Mouse (Mus musculus): ENCODE results near the gene Tacc2. TPM values are rescaled to one million over a fixed set of nuclear protein-coding genes. Genes with fewer than 3 reads are reported as not detected.

The Tacc2 gene
- polyA plus RNA-seq, 1 experiment: 72.2 TPM

DNA sequence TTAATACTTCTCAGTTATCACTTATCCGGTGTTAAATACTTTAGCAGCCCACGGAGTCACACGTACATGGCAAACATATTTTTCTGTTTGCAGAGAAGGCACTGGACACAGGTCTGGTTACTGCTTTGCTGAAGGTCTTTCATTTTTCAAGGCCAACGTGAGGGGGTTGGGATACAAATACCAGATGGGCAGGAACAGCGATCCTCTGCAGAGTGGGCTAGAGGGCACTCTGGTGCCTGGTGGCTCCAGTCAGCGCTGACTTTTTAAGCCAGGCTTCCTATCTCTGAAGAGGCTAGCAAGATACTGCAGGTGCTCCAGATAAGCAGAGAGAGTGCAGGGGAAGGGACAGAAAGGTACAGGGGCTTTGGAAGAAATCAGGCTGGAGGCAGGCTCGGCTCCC, 58.0 kb downstream of the Tacc2 start:
- 51% methylated on average over 7 of the region's 7 CpGs for WGBS

DNA sequence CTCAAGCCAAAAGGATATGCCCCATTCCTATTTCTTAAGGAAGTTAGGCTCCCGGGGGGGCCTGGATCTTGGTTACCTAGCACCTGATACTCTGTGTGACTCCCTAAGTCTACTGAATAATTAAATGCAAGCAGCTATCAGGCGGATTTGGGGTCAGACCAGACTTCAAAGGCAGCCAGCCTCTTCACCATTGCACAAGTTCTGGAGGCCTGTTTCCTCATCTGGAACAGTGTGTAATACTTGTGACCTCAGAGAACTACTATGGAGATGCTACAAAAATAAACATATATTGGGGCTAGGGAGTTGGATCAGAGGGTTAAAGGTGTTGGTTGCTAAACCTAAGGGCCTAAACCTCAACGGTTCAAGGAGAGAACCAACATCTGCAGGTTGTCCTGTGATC, 59.0 kb downstream of the Tacc2 start:
- 73% methylated on average over 3 of the region's 3 CpGs for WGBS
- Histone ChIP-seq H3K27me3 (replicated peaks; ENCODE audit: control insufficient read depth, insufficient read depth, low read length) (no peaks in the 10 kb centered on the region), H3K4me1 (ENCODE audit: control insufficient read depth, insufficient read depth, low read length) (peaks cover 28% of the 10 kb centered on the region), H3K36me3 (ENCODE audit: control insufficient read depth, insufficient read depth, low read length) (no peaks in the 10 kb centered on the region), H3K4me3 (ENCODE audit: insufficient read depth, low read depth, low read length) (no peak overlapping the region), H3K27ac (ENCODE audit: insufficient read depth, low read depth, low read length) (no peak overlapping the region)
- no peak for DNase-seq
- TF ChIP-seq CTCF (conservative IDR thresholded peaks at IDR 0.05; ENCODE audit: insufficient read depth, insufficient read length, low read depth, low read length): no peak
- TF ChIP-seq POLR2A (IDR thresholded peaks at IDR 0.05; ENCODE audit: low read depth, low read length): no peak

More for the DNA sequence above, 58.0 kb downstream of the Tacc2 start:
- DNase-seq: no peak
- no peaks in the 10 kb centered on the region for H3K27me3 ChIP-seq (replicated peaks; ENCODE audit: control insufficient read depth, insufficient read depth, low read length)
- H3K4me1 ChIP-seq (ENCODE audit: control insufficient read depth, insufficient read depth, low read length): peaks cover 31% of the 10 kb centered on the region
- no peak overlapping the region for H3K4me3 ChIP-seq (ENCODE audit: insufficient read depth, low read depth, low read length)
- H3K27ac ChIP-seq (ENCODE audit: insufficient read depth, low read depth, low read length): peak overlapping the region; percentile 29; the same call in 1 of the 2 replicates
- no peaks in the 10 kb centered on the region for H3K36me3 ChIP-seq (ENCODE audit: control insufficient read depth, insufficient read depth, low read length)
- no peak for TF ChIP-seq POLR2A (IDR thresholded peaks at IDR 0.05; ENCODE audit: low read depth, low read length)
- no peak for TF ChIP-seq CTCF (conservative IDR thresholded peaks at IDR 0.05; ENCODE audit: insufficient read depth, insufficient read length, low read depth, low read length)

DNA sequence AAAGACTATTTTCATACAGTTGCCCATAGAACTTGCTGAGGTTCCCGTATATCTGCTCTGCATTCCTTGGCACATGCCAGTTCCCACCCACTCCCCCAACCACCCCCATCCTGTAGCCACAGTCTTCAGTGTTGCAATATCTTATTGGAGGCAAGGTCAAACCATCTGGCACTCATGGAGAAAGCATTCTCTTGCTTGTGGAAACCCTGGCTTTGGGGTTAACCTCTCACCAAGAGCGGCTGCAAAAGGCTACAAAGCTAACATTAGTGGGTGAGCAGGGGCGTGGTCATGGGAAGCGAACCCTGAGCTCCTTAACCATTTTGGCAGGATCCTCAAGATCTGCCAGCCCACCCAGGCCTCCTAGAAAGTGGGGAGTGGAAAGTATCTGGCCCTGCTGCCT, 59.7 kb downstream of the Tacc2 start:
- Histone ChIP-seq H3K27ac (ENCODE audit: insufficient read depth, low read depth, low read length) (no peak overlapping the region), H3K27me3 (replicated peaks; ENCODE audit: control insufficient read depth, insufficient read depth, low read length) (no peaks in the 10 kb centered on the region), H3K4me1 (ENCODE audit: control insufficient read depth, insufficient read depth, low read length) (peaks cover 25% of the 10 kb centered on the region), H3K4me3 (ENCODE audit: insufficient read depth, low read depth, low read length) (no peak overlapping the region), H3K36me3 (ENCODE audit: control insufficient read depth, insufficient read depth, low read length) (no peaks in the 10 kb centered on the region)
- WGBS: 85% methylated on average over 4 of the region's 4 CpGs
- no peak for TF ChIP-seq POLR2A (IDR thresholded peaks at IDR 0.05; ENCODE audit: low read depth, low read length)
- DNase-seq: no peak

- TF ChIP-seq CTCF (conservative IDR thresholded peaks at IDR 0.05; ENCODE audit: insufficient read depth, insufficient read length, low read depth, low read length) (no peak), POLR2A (IDR thresholded peaks at IDR 0.05; ENCODE audit: low read depth, low read length) (no peak)
- H3K27ac ChIP-seq (ENCODE audit: insufficient read depth, low read depth, low read length): no peak overlapping the region
- H3K4me1 ChIP-seq (ENCODE audit: control insufficient read depth, insufficient read depth, low read length): peaks cover 20% of the 10 kb centered on the region
- no peaks in the 10 kb centered on the region for H3K27me3 ChIP-seq (replicated peaks; ENCODE audit: control insufficient read depth, insufficient read depth, low read length)
- WGBS: 44% methylated on average over 6 of the region's 6 CpGs
- DNase-seq: no peak
- no peak overlapping the region for H3K4me3 ChIP-seq (ENCODE audit: insufficient read depth, low read depth, low read length)
- H3K36me3 ChIP-seq (ENCODE audit: control insufficient read depth, insufficient read depth, low read length): no peaks in the 10 kb centered on the region
Measured at GRCm38 (mm10) chr7:130637811-130638210, 60.6 kb downstream of the Tacc2 start.

GRCm38 (mm10) chr7:130640681-130641080, 63.4 kb downstream of the Tacc2 start:
- H3K36me3 ChIP-seq (ENCODE audit: control insufficient read depth, insufficient read depth, low read length): no peaks in the 10 kb centered on the region
- H3K27me3 ChIP-seq (replicated peaks; ENCODE audit: control insufficient read depth, insufficient read depth, low read length): no peaks in the 10 kb centered on the region
- DNase-seq: peak; percentile 38
- TF ChIP-seq CTCF (conservative IDR thresholded peaks at IDR 0.05; ENCODE audit: insufficient read depth, insufficient read length, low read depth, low read length): no peak
- TF ChIP-seq POLR2A (IDR thresholded peaks at IDR 0.05; ENCODE audit: low read depth, low read length): no peak
- no peak overlapping the region for H3K4me3 ChIP-seq (ENCODE audit: insufficient read depth, low read depth, low read length)
- H3K4me1 ChIP-seq (ENCODE audit: control insufficient read depth, insufficient read depth, low read length): peaks cover 12% of the 10 kb centered on the region
- 64% methylated on average over 9 of the region's 9 CpGs for WGBS
- H3K27ac ChIP-seq (ENCODE audit: insufficient read depth, low read depth, low read length): no peak overlapping the region

- no peak for TF ChIP-seq CTCF (conservative IDR thresholded peaks at IDR 0.05; ENCODE audit: insufficient read depth, insufficient read length, low read depth, low read length)
- no peak for TF ChIP-seq POLR2A (IDR thresholded peaks at IDR 0.05; ENCODE audit: low read depth, low read length)
- peak overlapping the region; percentile 89 for H3K27ac ChIP-seq (ENCODE audit: insufficient read depth, low read depth, low read length)
- H3K36me3 ChIP-seq (ENCODE audit: control insufficient read depth, insufficient read depth, low read length): no peaks in the 10 kb centered on the region
- H3K27me3 ChIP-seq (replicated peaks; ENCODE audit: control insufficient read depth, insufficient read depth, low read length): no peaks in the 10 kb centered on the region
- WGBS: 13% methylated on average over 15 of the region's 15 CpGs
- peak overlapping the region; percentile 85 for H3K4me3 ChIP-seq (ENCODE audit: insufficient read depth, low read depth, low read length)
- peaks cover 30% of the 10 kb centered on the region; the same call in 1 of the 2 replicates for H3K4me1 ChIP-seq (ENCODE audit: control insufficient read depth, insufficient read depth, low read length)
- DNase-seq: peak; percentile 83
Measured at GRCm38 (mm10) chr7:130645332-130645993, 68.2 kb downstream of the Tacc2 start.

- Histone ChIP-seq H3K4me1 (ENCODE audit: control insufficient read depth, insufficient read depth, low read length) (peaks cover 30% of the 10 kb centered on the region; the same call in 1 of the 2 replicates), H3K4me3 (ENCODE audit: insufficient read depth, low read depth, low read length) (peak overlapping the region; percentile 85), H3K36me3 (ENCODE audit: control insufficient read depth, insufficient read depth, low read length) (no peaks in the 10 kb centered on the region), H3K27me3 (replicated peaks; ENCODE audit: control insufficient read depth, insufficient read depth, low read length) (no peaks in the 10 kb centered on the region), H3K27ac (ENCODE audit: insufficient read depth, low read depth, low read length) (peak overlapping the region; percentile 89)
- DNase-seq: peak; percentile 91
- under 1% methylated on average over 55 of the region's 55 CpGs for WGBS
- TF ChIP-seq CTCF (conservative IDR thresholded peaks at IDR 0.05; ENCODE audit: insufficient read depth, insufficient read length, low read depth, low read length) (no peak), POLR2A (IDR thresholded peaks at IDR 0.05; ENCODE audit: low read depth, low read length) (no peak)
Measured at GRCm38 (mm10) chr7:130645994-130646761, 68.9 kb downstream of the Tacc2 start.

Data from kidney, adult 2 months (tissue).